Mouse (Mus musculus) E14TG2a.4 (cell line): ENCODE results near the gene Tefm.

ENCODE experiments used
- H3K27me3 ChIP-seq: 2 replicates; pipeline ENCODE4 v1.6.1; 2014; ENCODE audit warnings: low read length, control low read depth; ENCODE audit not compliant: insufficient read depth
- H3K36me3 ChIP-seq: 2 replicates; pipeline ENCODE4 v1.6.1; 2014; ENCODE audit warnings: low read length, control low read depth; ENCODE audit not compliant: insufficient read depth
- H3K4me1 ChIP-seq: replicated peaks from 2 replicates; pipeline ENCODE4 v1.6.1; 2014; ENCODE audit warnings: low read depth, low read length, control low read depth
- H3K4me3 ChIP-seq: replicated peaks from 2 replicates; pipeline ENCODE4 v1.5.1; 2014; ENCODE audit warnings: mild to moderate bottlenecking, low read length
- H3K9me3 ChIP-seq: 2 replicates; pipeline ENCODE4 v1.6.1; 2014; ENCODE audit warnings: low read length, control low read depth
- CTCF ChIP-seq: conservative IDR thresholded peaks from 2 replicates; pipeline ENCODE4 v1.5.1; 2014; ENCODE audit warnings: low read length
- NANOG ChIP-seq: IDR thresholded peaks from 2 replicates; pipeline ENCODE4 v1.6.1; 2014; ENCODE audit warnings: borderline replicate concordance, low read length, mixed read lengths
- POU5F1 ChIP-seq: IDR thresholded peaks from 2 replicates; pipeline ENCODE4 v1.6.1; 2014; ENCODE audit warnings: low read length, borderline replicate concordance

The Tefm gene

GRCm38 (mm10) chr11:80176911-80177895 lies 35.2 kb upstream of the Tefm start:
- peak overlapping the region; percentile 76 for H3K4me3 ChIP-seq
- TF ChIP-seq NANOG (no peak), CTCF (no peak), POU5F1 (no peak)
- H3K27me3 ChIP-seq, result no peaks in the 10 kb centered on the region
- peaks cover 89% of the 10 kb centered on the region for H3K4me1 ChIP-seq
- peaks cover 2% of the 10 kb centered on the region; the same call in 1 of the 2 replicates for H3K9me3 ChIP-seq
- peaks cover 11% of the 10 kb centered on the region for H3K36me3 ChIP-seq

- TF ChIP-seq POU5F1, result no peak
- TF ChIP-seq CTCF, result no peak
- no peak for TF ChIP-seq NANOG
- peaks cover 93% of the 10 kb centered on the region for H3K4me1 ChIP-seq
- no peaks in the 10 kb centered on the region for H3K27me3 ChIP-seq
- peaks cover 33% of the 10 kb centered on the region for H3K36me3 ChIP-seq
- H3K9me3 ChIP-seq, result no peaks in the 10 kb centered on the region
- peak overlapping the region; percentile 41 for H3K4me3 ChIP-seq
Observed at GRCm38 (mm10) chr11:80173963-80174670, 32.1 kb upstream of the Tefm start.

GRCm38 (mm10) chr11:80171884-80172283 lies 29.9 kb upstream of the Tefm start:
- Histone ChIP-seq H3K4me1 (peaks cover 83% of the 10 kb centered on the region), H3K36me3 (peaks cover 46% of the 10 kb centered on the region), H3K4me3 (0 out of 2 replicates have a peak overlapping the region, but pooled peaks have one; percentile 26), H3K27me3 (no peaks in the 10 kb centered on the region), H3K9me3 (no peaks in the 10 kb centered on the region)
- no peak for TF ChIP-seq NANOG
- TF ChIP-seq POU5F1, result no peak
- no peak for TF ChIP-seq CTCF

GRCm38 (mm10) chr11:80170351-80170750 lies 28.4 kb upstream of the Tefm start:
- H3K36me3 ChIP-seq, result peaks cover 61% of the 10 kb centered on the region
- TF ChIP-seq CTCF (no peak), NANOG (no peak), POU5F1 (no peak)
- H3K4me3 ChIP-seq, result no peak overlapping the region
- peaks cover 73% of the 10 kb centered on the region for H3K4me1 ChIP-seq
- no peaks in the 10 kb centered on the region for H3K9me3 ChIP-seq
- H3K27me3 ChIP-seq, result no peaks in the 10 kb centered on the region

GRCm38 (mm10) chr11:80169629-80170028 lies 27.7 kb upstream of the Tefm start:
- Histone ChIP-seq H3K4me1 (peaks cover 69% of the 10 kb centered on the region), H3K9me3 (no peaks in the 10 kb centered on the region), H3K4me3 (no peak overlapping the region), H3K27me3 (no peaks in the 10 kb centered on the region), H3K36me3 (peaks cover 63% of the 10 kb centered on the region)
- TF ChIP-seq NANOG, result no peak
- no peak for TF ChIP-seq POU5F1
- no peak for TF ChIP-seq CTCF

- Histone ChIP-seq H3K9me3 (no peaks in the 10 kb centered on the region), H3K27me3 (no peaks in the 10 kb centered on the region), H3K36me3 (peaks cover 63% of the 10 kb centered on the region), H3K4me1 (peaks cover 65% of the 10 kb centered on the region), H3K4me3 (no peak overlapping the region)
- no peak for TF ChIP-seq CTCF
- TF ChIP-seq NANOG, result no peak
- no peak for TF ChIP-seq POU5F1
Observed at GRCm38 (mm10) chr11:80168611-80169249, 26.8 kb upstream of the Tefm start.

- Histone ChIP-seq H3K27me3 (no peaks in the 10 kb centered on the region), H3K9me3 (no peaks in the 10 kb centered on the region), H3K36me3 (peaks cover 64% of the 10 kb centered on the region), H3K4me3 (no peak overlapping the region), H3K4me1 (peaks cover 67% of the 10 kb centered on the region)
- TF ChIP-seq CTCF (no peak), POU5F1 (no peak), NANOG (no peak)
Observed at GRCm38 (mm10) chr11:80168121-80168520, 26.1 kb upstream of the Tefm start.

GRCm38 (mm10) chr11:80164224-80164623 lies 22.2 kb upstream of the Tefm start:
- no peaks in the 10 kb centered on the region for H3K9me3 ChIP-seq
- no peaks in the 10 kb centered on the region for H3K27me3 ChIP-seq
- H3K36me3 ChIP-seq, result peaks cover 41% of the 10 kb centered on the region
- no peak overlapping the region for H3K4me3 ChIP-seq
- no peak for TF ChIP-seq NANOG
- TF ChIP-seq POU5F1, result no peak
- no peak for TF ChIP-seq CTCF
- peaks cover 54% of the 10 kb centered on the region for H3K4me1 ChIP-seq
